Mouse (Mus musculus): ENCODE measurements around the gene AC140267.1.

- TF ChIP-seq CTCF (conservative IDR thresholded peaks at IDR 0.05; ENCODE audit: low read length) (no peak), NANOG (IDR thresholded peaks at IDR 0.05; ENCODE audit: borderline replicate concordance, low read length) (no peak)
Measured at GRCm38 (mm10) chr15:80261100-80261499, 25.5 kb downstream of the AC140267.1 start.

Measured in E14TG2a.4 (cell line).